Mouse (Mus musculus) neural tube, embryonic 15.5 days (tissue): ENCODE results near the gene Sema3a. TPM values are rescaled to one million over a fixed set of nuclear protein-coding genes. Genes with fewer than 3 reads are reported as not detected.

Source experiments
- ATAC-seq: fragments of 200-750 bp; cut with Nextera tagmentation; 2 replicates; pipeline ENCODE4 v1.8.0; 2017; ENCODE audit warnings: mild to moderate bottlenecking, moderate TSS enrichment, moderate library complexity; ENCODE audit not compliant: low FRiP score
- H3K27ac ChIP-seq: fragments of 300-500 bp; sonication (generic); replicated peaks from 2 replicates; pipeline ENCODE4 v1.5.1; 2015; ENCODE audit warnings: mild to moderate bottlenecking, inconsistent platforms
- H3K27me3 ChIP-seq: fragments of 300-500 bp; sonication (generic); replicated peaks from 2 replicates; pipeline ENCODE4 v1.6.1; 2015; ENCODE audit warnings: inconsistent platforms
- H3K36me3 ChIP-seq: fragments of 300-500 bp; sonication (generic); 2 replicates; pipeline ENCODE4 v1.6.1; 2015; ENCODE audit warnings: inconsistent platforms
- H3K4me1 ChIP-seq: fragments of 300-500 bp; sonication (generic); 2 replicates; pipeline ENCODE4 v1.6.1; 2015; ENCODE audit warnings: inconsistent platforms
- H3K4me2 ChIP-seq: fragments of 300-500 bp; sonication (generic); 2 replicates; pipeline ENCODE4 v1.6.1; 2015; ENCODE audit warnings: inconsistent platforms, mild to moderate bottlenecking, moderate library complexity
- H3K4me3 ChIP-seq: fragments of 300-500 bp; sonication (generic); replicated peaks from 2 replicates; pipeline ENCODE4 v1.5.1; 2015; ENCODE audit warnings: mild to moderate bottlenecking, inconsistent platforms
- H3K9ac ChIP-seq: fragments of 300-500 bp; sonication (generic); replicated peaks from 2 replicates; pipeline ENCODE4 v1.6.1; 2015; ENCODE audit warnings: mild to moderate bottlenecking, inconsistent platforms
- H3K9me3 ChIP-seq: fragments of 300-500 bp; sonication (generic); replicated peaks from 2 replicates; pipeline ENCODE4 v1.6.1; 2016; ENCODE audit warnings: inconsistent platforms
- WGBS: fragments of 180-500 bp; shearing (Covaris S2); methylation state at CpG from one replicate; pipeline ENCODE4 v1.1.7; 2015; ENCODE audit warnings: mixed read lengths; 5-methylcytosine and 5-hydroxymethylcytosine counted together
- polyA plus RNA-seq: library from polyadenylated mRNA; unstranded; fragments of >200 nt; fragmentation: Nextera tagmentation; extraction: Ambion mirVana; gene quantifications from 2 replicates; pipeline ENCODE4 v1.2.1, GENCODE M21; 2015

Gene Sema3a
- polyA plus RNA-seq, 1 experiment from 2014 or later, result 22.1 TPM

DNA sequence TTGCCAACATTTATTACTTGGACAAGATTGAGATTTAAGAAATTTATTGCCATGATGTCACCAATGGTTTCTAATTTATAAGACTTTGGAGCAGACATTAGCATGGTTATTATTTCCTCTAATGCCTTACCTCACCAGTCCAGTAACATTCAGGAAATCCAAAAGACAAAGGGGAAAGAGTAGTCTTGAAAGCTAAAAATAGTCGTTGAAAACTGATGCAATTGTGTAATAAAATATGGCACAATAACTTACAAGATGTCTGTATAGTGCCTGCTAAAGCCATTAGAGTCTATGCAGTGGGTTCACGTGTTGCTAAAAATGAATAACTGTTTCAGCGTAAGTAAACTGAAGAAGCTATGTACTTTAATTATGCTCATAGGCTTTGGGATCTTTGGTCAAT, 383.9 kb downstream of the Sema3a start:
- WGBS, result 82% methylated on average over 3 of the region's 3 CpGs
- Histone ChIP-seq H3K27ac (no peak overlapping the region), H3K4me3 (no peak overlapping the region), H3K4me1 (no peaks in the 10 kb centered on the region), H3K27me3 (no peaks in the 10 kb centered on the region), H3K36me3 (no peaks in the 10 kb centered on the region), H3K9me3 (no peaks in the 10 kb centered on the region), H3K9ac (no peak overlapping the region), H3K4me2 (no peak overlapping the region)
- no peak for ATAC-seq

DNA sequence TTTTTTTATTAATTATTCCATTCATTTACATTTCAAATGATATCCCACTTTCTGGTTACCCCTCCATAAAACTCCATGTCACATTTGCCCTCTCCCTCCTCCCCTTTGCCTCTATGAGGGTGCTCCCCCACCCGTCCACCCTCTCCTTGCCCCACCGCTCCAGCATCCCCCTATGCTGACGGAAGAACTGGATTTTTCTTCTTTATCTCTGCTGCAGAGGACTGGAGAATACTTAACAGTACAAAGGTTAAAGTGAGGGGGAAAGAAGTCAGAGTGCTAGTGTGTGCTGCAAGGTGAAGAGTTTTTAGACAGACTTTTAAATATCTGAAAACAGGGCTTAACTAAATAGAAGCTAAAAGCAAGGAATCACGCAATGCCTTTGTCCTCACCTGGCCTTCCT, 391.8 kb downstream of the Sema3a start:
- no peak for ATAC-seq
- Histone ChIP-seq H3K27ac (no peak overlapping the region), H3K27me3 (no peaks in the 10 kb centered on the region), H3K9me3 (no peaks in the 10 kb centered on the region), H3K9ac (no peak overlapping the region), H3K4me1 (no peaks in the 10 kb centered on the region), H3K4me3 (no peak overlapping the region), H3K4me2 (no peak overlapping the region), H3K36me3 (no peaks in the 10 kb centered on the region)
- 84% methylated on average over 4 of the region's 4 CpGs for WGBS

DNA sequence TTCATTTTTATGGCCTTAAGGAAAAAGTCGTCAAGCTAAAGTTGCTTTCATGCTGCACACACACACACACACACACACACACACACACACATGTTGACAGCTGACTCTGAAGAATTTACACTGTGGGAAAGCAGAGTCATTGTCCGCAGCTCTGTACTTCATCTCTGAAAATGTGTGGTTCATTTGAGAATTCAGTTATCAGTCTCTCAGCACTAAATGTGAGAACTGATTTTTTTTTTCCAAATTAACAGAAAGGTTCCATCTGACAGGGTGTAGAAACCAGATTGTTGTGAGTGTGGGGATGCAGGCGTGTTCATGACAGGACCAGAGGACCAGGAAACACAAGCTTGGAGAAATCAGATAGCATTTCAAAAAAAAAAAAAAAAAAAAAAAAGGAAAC, 400.4 kb downstream of the Sema3a start:
- H3K4me2 ChIP-seq, result no peak overlapping the region
- no peak for ATAC-seq
- no peaks in the 10 kb centered on the region for H3K9me3 ChIP-seq
- 71% methylated on average over 3 of the region's 3 CpGs for whole genome bisulfite sequencing
- no peak overlapping the region for H3K27ac ChIP-seq
- no peaks in the 10 kb centered on the region for H3K36me3 ChIP-seq
- H3K4me1 ChIP-seq, result no peaks in the 10 kb centered on the region
- no peaks in the 10 kb centered on the region for H3K27me3 ChIP-seq
- no peak overlapping the region for H3K9ac ChIP-seq
- no peak overlapping the region for H3K4me3 ChIP-seq

DNA sequence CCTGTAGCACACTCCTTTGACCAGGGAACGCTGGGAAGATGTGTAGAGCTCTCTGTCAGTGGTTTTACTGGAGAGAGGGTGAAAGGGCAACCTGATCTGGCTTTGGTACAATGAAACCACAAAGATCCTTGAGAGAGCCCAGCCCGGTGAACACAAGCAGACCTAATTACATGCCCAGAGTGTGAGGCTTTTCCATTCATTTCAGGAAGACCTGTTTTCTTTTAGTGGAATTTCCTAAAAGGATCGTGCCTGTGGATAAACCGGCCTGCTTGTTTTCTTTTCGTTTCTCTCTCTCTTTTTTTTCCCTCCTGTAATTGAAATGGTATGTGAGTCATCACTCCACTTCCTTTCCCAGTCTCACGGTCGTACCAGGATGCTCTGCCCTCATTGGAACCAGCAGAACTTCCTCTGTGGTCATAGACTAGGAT, 401.8 kb downstream of the Sema3a start:
- Histone ChIP-seq H3K4me2 (no peak overlapping the region), H3K27me3 (no peaks in the 10 kb centered on the region), H3K36me3 (no peaks in the 10 kb centered on the region), H3K4me3 (no peak overlapping the region), H3K4me1 (no peaks in the 10 kb centered on the region), H3K9ac (no peak overlapping the region), H3K9me3 (no peaks in the 10 kb centered on the region), H3K27ac (no peak overlapping the region)
- ATAC-seq, result no peak
- 23% methylated on average over 7 of the region's 7 CpGs for WGBS

DNA sequence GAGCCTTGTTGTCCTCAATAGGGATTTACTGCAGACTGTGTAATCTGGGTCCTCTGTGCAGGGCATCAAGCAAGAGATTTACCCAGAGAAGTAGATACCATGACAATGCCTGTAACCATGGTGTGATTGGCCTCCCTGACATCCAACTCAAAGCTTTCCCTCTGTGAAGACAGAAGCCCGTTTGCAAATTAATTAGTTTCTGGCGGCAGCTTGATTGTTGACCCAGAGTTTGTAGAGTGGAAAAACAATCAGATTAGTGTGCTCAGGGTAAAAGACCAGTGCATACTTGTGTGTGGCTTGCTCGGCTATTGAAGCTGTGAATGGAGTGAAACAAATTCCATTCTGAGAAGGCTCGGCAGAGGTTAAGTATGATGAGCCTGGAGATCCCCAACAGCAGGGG, 404.0 kb downstream of the Sema3a start:
- Histone ChIP-seq H3K27me3 (peaks cover 6% of the 10 kb centered on the region; the same call in 1 of the 2 replicates), H3K9ac (no peak overlapping the region), H3K36me3 (no peaks in the 10 kb centered on the region), H3K4me2 (no peak overlapping the region), H3K4me3 (no peak overlapping the region), H3K4me1 (no peaks in the 10 kb centered on the region), H3K9me3 (no peaks in the 10 kb centered on the region), H3K27ac (no peak overlapping the region)
- WGBS, result 11% methylated on average over 4 of the region's 4 CpGs
- ATAC-seq, result peak; percentile 90

DNA sequence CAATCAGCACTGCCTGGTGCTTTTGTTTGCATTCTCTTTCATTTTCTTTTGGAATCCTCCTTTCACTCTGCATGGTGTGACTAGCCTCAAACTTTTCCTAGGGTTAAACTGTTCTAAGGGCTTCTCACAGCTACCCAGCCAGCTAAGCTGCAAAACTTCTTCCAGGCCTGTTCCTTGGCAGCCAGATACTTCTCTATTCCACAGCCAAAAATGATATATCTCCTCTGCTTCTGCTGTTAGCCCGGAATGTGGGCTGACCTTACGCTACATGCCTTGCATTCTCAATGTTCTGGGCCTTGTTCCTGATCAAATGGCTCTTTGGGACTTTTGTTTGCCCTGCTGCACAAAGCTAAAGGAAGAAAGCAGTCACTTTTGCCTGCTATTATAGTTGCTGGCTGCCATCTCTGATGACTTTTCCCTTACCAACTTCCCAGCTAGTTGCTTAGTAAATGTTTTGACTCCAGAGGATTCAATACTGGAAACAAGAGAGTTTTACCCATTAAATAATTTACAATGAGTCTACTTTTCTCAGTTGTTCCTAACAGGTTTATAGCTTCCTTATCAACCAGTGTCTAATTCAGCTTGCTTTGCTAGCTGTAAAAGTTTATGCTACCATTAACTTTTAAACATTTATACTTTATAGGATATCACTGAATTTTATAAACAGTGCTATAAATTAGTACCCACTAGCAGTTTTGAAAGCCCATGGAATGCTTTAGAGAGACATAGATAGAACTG, 422.4 kb downstream of the Sema3a start:
- peak; percentile 82 for ATAC-seq
- no peaks in the 10 kb centered on the region for H3K4me1 ChIP-seq
- peak overlapping the region; percentile 4 for H3K27ac ChIP-seq
- H3K9ac ChIP-seq, result no peak overlapping the region
- no peak overlapping the region for H3K4me3 ChIP-seq
- WGBS, result 16% methylated on average over 2 of the region's 2 CpGs
- H3K9me3 ChIP-seq, result no peaks in the 10 kb centered on the region
- H3K4me2 ChIP-seq, result no peak overlapping the region
- no peaks in the 10 kb centered on the region for H3K36me3 ChIP-seq
- no peaks in the 10 kb centered on the region for H3K27me3 ChIP-seq

DNA sequence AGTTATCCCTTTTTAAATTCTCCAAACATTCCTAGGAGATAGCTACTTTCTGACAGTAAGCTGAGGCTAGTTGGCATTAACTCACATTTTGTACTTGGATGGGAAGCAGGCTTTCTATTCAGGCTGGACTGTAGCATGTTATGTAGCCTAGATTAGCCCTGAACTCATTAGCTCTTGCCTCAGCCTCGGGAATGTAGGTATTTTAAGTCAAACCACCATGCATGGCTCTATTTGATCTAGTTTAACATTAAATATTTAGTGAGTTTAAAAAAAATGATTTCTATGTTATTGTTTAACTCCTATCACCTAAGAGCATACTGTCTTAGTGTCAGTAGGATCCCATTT, 423.0 kb downstream of the Sema3a start:
- WGBS, result 38% methylated on average over 1 of the region's 1 CpGs
- Histone ChIP-seq H3K4me2 (no peak overlapping the region), H3K9me3 (no peaks in the 10 kb centered on the region), H3K27ac (no peak overlapping the region; the same call in 1 of the 2 replicates), H3K4me1 (no peaks in the 10 kb centered on the region), H3K9ac (no peak overlapping the region), H3K36me3 (no peaks in the 10 kb centered on the region), H3K27me3 (no peaks in the 10 kb centered on the region), H3K4me3 (no peak overlapping the region)
- ATAC-seq, result no peak

DNA sequence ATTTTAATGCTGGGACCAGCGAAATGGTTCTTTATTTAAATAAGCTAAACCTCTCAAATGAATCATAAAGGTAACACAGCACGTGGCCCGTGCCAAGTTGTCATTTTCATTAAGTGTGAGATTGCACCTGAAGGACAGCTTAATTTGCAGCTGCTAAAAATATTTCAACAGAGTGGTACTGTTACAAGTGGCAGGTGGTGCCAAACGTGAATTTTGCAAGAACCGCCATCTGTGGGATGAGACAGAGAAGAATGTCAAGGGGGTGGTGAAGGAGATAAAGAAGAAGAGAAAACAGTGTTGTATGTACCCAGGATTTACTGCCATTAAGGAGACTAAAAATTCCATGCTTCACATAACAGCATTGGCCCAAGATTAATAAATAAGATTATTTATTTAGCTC, 423.9 kb downstream of the Sema3a start:
- no peaks in the 10 kb centered on the region for H3K4me1 ChIP-seq
- no peak overlapping the region for H3K9ac ChIP-seq
- no peaks in the 10 kb centered on the region for H3K9me3 ChIP-seq
- H3K4me2 ChIP-seq, result no peak overlapping the region
- ATAC-seq, result no peak
- H3K27me3 ChIP-seq, result no peaks in the 10 kb centered on the region
- WGBS, result 69% methylated on average over 5 of the region's 5 CpGs
- no peaks in the 10 kb centered on the region for H3K36me3 ChIP-seq
- H3K27ac ChIP-seq, result no peak overlapping the region
- H3K4me3 ChIP-seq, result no peak overlapping the region

DNA sequence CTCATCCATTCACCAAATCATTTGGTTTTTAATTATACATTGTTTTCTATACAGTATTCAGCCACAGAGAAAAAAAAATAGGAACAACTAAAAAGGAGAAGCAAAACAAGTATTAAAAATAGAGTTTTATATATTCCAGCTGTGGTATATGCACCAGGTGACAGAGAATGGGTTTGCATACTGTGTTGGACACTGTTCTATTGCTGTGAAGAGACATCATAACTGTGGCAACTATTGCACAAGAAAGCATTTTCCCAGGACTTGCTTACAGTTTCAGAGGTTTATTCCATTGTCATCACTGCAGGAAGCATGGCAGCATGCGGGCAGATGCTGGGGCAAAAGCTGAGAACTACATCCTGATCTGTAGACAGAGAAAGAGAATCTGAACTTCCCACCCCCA, 425.7 kb downstream of the Sema3a start:
- Histone ChIP-seq H3K27me3 (no peaks in the 10 kb centered on the region), H3K9me3 (no peaks in the 10 kb centered on the region), H3K9ac (no peak overlapping the region), H3K4me3 (no peak overlapping the region), H3K36me3 (no peaks in the 10 kb centered on the region), H3K4me2 (no peak overlapping the region), H3K4me1 (no peaks in the 10 kb centered on the region), H3K27ac (no peak overlapping the region)
- WGBS, result 89% methylated on average over 1 of the region's 1 CpGs
- ATAC-seq, result no peak

DNA sequence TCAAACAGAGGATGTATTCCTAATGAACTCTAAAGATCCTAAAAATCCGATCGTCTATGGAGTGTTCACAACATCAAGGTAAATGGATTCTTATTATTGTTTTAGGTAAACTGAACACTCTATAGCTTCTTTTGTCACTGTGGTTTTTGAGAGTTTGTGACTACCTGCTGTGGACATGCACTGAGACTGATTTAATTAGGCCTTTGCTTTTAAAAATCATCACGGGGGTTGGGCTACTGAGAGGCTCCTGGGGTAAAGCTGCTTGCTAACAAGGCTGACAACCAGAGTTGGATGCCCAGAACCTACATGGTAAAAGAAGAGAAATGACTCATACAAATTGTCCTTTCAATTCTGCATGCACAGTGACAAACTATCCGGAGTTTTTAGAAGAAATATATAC, 432.0 kb downstream of the Sema3a start:
- Histone ChIP-seq H3K9ac (no peak overlapping the region), H3K27me3 (no peaks in the 10 kb centered on the region), H3K9me3 (no peaks in the 10 kb centered on the region), H3K4me1 (no peaks in the 10 kb centered on the region), H3K4me2 (no peak overlapping the region), H3K27ac (no peak overlapping the region), H3K36me3 (no peaks in the 10 kb centered on the region), H3K4me3 (no peak overlapping the region)
- WGBS, result 43% methylated on average over 4 of the region's 4 CpGs
- no peak for ATAC-seq

DNA sequence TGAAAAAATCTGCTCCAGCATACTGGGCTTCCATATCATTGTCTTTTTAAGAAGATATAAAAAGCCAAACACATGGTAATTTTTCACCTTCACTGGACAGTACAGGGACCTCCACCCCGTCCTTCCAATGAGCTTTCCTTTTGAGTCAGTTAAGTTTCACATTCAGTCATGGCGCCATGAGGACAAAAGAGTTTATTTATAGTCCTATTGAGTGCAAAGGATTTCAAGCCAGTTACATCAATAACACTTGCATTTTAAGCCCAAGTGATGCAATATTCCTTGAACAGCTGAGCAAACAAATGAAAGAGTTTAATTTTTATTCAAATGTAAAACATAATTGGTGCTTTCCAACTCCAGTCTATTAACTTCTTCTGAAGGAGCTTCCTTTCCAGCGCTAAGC, 448.7 kb downstream of the Sema3a start:
- Histone ChIP-seq H3K9ac (no peak overlapping the region), H3K4me2 (no peak overlapping the region), H3K27ac (no peak overlapping the region), H3K4me3 (no peak overlapping the region), H3K4me1 (no peaks in the 10 kb centered on the region), H3K9me3 (no peaks in the 10 kb centered on the region), H3K36me3 (0 out of 2 replicates have a peak, but pooled peaks cover 5% of the 10 kb centered on the region), H3K27me3 (no peaks in the 10 kb centered on the region)
- no peak for ATAC-seq
- WGBS, result 43% methylated on average over 3 of the region's 3 CpGs

DNA sequence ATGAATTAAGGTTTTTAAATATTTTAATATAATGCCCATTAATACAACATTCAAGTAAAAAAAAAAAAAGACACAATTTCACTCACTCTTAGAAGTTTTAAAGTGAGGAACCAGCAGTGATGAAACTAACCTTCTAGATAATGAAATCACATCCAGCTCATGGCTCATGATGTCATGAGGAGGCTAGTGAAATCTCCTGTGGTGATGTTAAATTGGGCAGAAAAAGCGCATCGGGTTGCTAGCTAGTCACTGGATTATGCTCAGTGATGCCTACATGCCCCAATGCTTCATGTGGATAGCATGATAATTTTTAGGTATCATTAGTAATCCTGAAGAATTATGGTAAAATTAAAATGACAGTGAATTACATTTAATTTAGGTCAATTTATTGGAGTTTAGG, 453.9 kb downstream of the Sema3a start:
- H3K27me3 ChIP-seq, result no peaks in the 10 kb centered on the region
- no peaks in the 10 kb centered on the region for H3K36me3 ChIP-seq
- no peaks in the 10 kb centered on the region for H3K9me3 ChIP-seq
- 43% methylated on average over 2 of the region's 2 CpGs for WGBS
- no peaks in the 10 kb centered on the region for H3K4me1 ChIP-seq
- H3K4me3 ChIP-seq, result no peak overlapping the region
- no peak overlapping the region for H3K4me2 ChIP-seq
- H3K27ac ChIP-seq, result no peak overlapping the region
- no peak for ATAC-seq
- no peak overlapping the region for H3K9ac ChIP-seq
